Mouse (Mus musculus): ENCODE measurements around the gene Pxylp1.

Gene Pxylp1

DNA sequence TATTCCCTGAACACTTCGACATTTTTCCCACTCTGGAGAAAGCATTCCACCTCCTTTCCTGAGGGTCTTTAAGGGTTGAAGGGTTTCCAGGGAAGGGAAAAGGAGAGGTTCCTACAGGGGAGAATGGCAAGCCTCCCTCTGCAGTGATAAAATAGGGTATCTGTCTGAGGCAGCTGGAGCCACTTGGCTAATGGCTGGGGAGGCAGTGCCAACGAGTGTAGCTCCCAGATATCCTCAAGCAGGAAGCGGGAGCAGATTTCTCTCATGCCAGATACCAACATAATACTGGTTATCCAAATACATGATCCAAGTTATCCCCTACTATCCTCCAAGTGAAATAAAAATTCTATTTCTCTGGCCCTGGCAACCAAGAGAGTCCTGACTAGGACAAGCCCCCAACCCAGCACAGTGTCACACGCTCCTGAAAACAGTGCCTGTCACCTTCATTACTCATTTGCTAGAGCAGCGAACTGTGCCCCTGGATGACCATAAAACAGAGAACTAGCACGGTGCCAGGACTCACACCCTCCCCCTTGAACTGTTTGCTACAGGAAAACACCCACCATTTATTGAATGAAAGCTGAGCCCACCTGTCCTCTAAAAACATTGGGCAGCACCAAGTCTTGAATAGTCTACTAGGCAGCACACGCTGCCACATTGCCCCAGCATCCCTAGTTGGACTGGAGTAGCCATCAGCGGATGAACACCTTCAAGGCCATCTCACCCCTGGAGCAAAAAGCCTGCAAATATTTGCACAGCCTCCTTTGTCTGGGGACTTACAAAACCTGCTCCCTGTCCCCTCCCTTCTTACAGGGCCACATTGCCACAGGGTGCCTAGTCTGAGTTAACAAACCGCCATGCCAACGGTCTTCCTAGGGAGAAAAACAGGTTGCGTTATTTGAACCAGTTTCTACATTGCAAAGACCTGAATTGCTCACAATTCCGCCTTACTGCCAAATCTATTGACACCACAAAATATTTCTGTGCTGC, 833 bp downstream of the Pxylp1 start:
- in situ Hi-C loops (cut with MboI, MseI) = no loop called here

GRCm38 (mm10) chr9:96890756-96891155, 1.7 kb downstream of the Pxylp1 start:
- in situ Hi-C loops (cut with MboI, MseI) = no loop called here

DNA sequence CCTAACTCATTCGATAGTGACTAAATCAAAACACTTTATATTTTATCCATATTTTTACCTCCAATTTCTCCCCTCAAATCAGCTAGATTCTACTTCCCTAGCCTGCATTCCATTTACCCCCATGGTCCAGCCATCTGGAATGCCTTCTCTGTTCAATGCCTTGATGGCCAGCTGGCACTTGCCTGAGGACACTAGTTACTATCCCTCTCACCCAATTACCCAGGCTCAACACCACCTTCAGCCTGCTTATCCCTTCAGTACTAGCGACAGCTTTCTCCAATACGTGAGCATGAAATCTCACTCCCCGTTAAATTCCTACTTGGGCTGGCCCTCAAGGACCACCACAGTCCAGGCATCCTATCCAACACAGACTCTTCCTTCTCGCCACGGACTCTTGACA, 2.2 kb downstream of the Pxylp1 start:
- in situ Hi-C loops (cut with MboI, MseI) = no loop called here

- in situ Hi-C loops (cut with MboI, MseI) = no loop called here
These were observed 3.0 kb downstream of the Pxylp1 start for GRCm38 (mm10) chr9:96889345-96890021.

- in situ Hi-C loops (cut with MboI, MseI) = no loop called here
These were observed 3.6 kb downstream of the Pxylp1 start for GRCm38 (mm10) chr9:96888742-96889344.

GRCm38 (mm10) chr9:96887954-96888353, 4.5 kb downstream of the Pxylp1 start:
- in situ Hi-C loops (cut with MboI, MseI) = no loop called here

- in situ Hi-C loops (cut with MboI, MseI) = no loop called here
These were observed 5.0 kb downstream of the Pxylp1 start for GRCm38 (mm10) chr9:96887492-96887891.

- in situ Hi-C loops (cut with MboI, MseI) = no loop called here
These were observed 6.7 kb downstream of the Pxylp1 start for GRCm38 (mm10) chr9:96885781-96886180.

DNA sequence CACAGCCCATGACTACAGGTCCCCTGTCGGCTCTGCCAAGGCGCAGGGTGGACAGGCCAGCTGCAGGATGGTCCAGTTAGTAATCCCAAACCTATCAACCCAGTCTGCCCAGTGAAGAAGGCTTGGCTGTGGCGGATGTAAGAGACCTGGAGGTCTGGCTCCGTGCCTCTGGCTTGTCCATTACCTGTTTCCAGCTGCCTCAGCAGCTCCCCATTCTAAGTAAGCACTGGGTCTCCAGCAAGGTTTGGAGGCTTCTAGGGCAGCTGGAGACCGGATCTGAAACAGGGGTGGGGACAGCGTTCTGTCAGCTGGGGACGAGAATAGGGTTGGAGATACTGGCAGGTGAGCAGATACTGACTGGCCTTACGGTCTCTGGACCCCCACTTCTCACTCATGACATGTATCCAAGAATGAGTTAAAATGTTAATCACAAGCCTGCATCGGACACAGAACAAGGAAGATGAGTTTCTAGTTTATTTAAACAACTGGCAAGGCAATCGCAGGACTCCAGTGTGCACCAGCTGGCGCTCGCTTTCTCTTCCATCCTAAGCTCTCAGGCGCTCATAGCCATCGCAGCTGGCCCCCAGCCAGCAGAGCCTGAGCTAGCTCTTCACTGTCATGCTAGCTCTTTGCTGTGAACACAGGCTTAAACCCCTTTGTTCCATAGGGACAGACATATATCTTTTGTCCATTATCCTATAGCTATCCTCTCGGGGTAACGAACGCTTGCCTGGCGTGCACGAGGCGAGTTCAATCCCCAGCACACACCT, 9.8 kb downstream of the Pxylp1 start:
- in situ Hi-C loops (cut with MboI, MseI) = no loop called here

- in situ Hi-C loops (cut with MboI, MseI) = no loop called here
These were observed 10.6 kb downstream of the Pxylp1 start for GRCm38 (mm10) chr9:96881901-96882300.

DNA sequence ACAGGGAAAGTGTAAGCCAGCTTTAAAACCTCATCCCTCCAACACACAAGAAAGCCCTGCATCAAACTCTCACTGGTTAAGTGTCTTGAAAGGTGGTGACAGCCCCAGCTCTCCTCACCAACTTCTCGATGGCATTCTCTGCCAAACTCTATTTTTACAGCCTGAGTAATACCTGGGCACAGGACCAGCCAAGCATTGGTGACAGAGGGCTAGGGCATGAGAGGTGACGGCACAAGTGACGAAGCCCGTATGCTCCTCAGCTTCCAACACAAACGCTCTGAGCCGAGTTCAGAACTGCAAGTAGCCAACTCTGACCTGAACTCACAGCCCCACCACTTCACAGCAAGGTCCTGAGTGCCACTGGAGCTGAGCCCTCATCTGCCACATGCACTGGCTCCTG, 13.4 kb downstream of the Pxylp1 start:
- in situ Hi-C loops (cut with MboI, MseI) = no loop called here

GRCm38 (mm10) chr9:96878464-96878863, 14.0 kb downstream of the Pxylp1 start:
- in situ Hi-C loops (cut with MboI, MseI) = no loop called here

DNA sequence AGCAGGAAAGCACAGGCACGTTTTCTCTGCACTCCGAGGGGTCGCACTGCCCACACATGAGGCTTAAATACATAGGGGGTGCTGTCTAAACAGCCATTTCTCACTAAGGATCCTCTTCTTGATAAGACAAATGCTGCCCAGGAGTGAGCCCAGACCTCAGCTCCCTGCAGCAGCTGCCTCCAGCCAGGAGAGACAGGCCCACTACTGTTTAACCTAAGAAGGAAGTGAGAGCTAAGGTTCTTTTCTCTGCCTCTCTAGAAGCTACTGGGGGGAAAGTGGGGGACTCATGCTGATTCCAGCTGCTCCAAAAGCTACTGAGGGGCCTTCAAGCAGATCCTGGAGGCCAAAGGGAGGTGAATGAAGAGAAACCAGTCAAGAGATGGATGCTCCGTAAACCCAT, 16.8 kb downstream of the Pxylp1 start:
- in situ Hi-C loops (cut with MboI, MseI) = no loop called here

DNA sequence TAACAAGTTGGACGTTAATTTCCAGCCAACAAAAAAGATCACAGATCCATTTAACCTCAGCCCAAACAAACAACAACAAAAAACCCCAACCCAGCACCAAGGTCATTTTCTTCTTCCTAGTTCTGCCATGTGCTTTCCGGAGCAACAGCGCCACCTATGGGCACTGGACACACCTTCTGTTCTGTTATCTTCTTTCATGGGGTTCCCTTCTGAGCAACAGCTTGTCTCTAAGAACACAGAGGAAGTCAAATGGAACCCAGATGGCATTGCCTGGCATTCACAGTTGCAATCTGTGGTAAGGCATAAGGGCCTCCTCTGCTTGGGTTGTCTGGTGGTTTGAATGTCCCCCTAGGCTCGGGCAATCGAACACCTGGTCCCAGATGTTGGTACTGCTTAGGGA, 19.4 kb downstream of the Pxylp1 start:
- in situ Hi-C loops (cut with MboI, MseI) = no loop called here

DNA sequence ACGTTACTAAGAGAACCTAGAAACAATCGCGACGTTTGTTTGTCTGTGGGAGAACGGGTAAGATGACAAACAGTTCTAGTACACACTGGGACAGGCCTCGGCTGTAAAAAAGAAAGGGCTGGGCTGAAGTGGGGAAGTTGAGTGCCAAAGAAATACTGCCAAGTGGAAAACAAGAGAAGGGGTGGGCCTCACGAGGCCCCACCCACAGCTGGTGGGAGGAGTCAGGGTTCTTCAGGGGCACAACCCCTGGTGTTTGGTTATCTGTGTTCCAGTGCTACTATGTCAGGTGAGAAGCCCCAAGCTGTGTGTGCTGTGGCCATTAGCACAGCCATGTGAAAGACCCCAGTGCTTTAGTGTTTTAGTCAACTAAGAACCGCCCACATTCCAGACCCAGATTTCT, 22.4 kb downstream of the Pxylp1 start:
- in situ Hi-C loops (cut with MboI, MseI) = no loop called here

DNA sequence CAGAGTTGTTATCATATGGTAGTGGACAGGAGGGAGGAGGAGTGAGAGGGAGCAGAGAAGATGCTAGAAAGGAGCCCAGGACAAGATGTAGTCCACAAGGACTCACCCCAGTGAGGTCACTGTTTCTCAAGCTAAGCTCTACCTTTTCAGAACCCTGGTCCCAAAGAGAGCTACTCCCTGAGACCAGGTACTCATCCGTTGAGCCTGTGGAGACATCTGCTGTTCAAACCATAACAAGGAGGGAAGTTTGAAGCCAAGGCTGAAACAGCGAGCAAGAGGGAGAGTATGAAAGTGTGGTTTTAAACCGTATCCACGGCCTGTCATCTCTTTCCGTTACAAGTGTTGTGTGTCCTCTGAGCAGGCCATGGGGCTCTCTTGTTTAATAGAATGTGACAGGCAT, 22.9 kb downstream of the Pxylp1 start:
- in situ Hi-C loops (cut with MboI, MseI) = no loop called here

DNA sequence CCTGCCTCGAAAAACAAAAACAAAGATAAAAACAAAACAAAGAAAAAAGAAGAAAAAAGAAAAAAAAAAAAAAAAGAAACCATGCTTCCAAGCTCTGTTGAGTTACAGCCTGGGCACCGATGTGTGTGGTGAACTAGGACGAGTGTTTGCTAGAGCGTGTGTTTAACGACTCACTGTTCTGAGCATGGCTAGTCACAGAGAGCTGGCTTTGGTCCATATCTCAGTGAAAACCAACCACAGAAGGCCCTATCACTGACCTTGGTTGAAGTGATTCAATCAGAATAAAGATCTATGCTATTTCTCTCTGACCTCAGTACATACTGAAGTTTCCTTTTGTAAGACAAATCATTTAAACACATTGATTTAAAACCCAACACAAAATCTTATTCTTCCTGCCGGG, 23.9 kb downstream of the Pxylp1 start:
- in situ Hi-C loops (cut with MboI, MseI) = no loop called here

GRCm38 (mm10) chr9:96867165-96867564, 25.3 kb downstream of the Pxylp1 start:
- in situ Hi-C loops (cut with MboI, MseI) = no loop called here

- in situ Hi-C loops (cut with MboI, MseI) = no loop called here
These were observed 26.3 kb downstream of the Pxylp1 start for GRCm38 (mm10) chr9:96866196-96866595.

GRCm38 (mm10) chr9:96865473-96866050, 26.9 kb downstream of the Pxylp1 start:
- in situ Hi-C loops (cut with MboI, MseI) = no loop called here

GRCm38 (mm10) chr9:96863539-96863938, 28.9 kb downstream of the Pxylp1 start:
- in situ Hi-C loops (cut with MboI, MseI) = no loop called here

All from T-helper 17 cell (primary cell).